Mouse (Mus musculus) bone marrow macrophage, adult 2 months (primary cell): Measurements from ENCODE around the gene Tsc22d3. TPM values are rescaled to one million over a fixed set of nuclear protein-coding genes. Genes with fewer than 3 reads are reported as not detected.

ENCODE experiments used
- H3K27ac ChIP-seq: 2 replicates; pipeline ENCODE4 v1.5.1; 2012; ENCODE audit warnings: low read depth, low read length; ENCODE audit not compliant: insufficient read depth
- H3K4me1 ChIP-seq: 2 replicates; pipeline ENCODE4 v1.6.1; 2012; ENCODE audit warnings: low read length; ENCODE audit not compliant: control insufficient read depth, insufficient read depth
- H3K4me3 ChIP-seq: 2 replicates; pipeline ENCODE4 v1.5.1; 2012; ENCODE audit warnings: mild to moderate bottlenecking, low read length, moderate library complexity; ENCODE audit not compliant: insufficient read depth
- CTCF ChIP-seq: IDR thresholded peaks from 2 replicates; pipeline ENCODE4 v1.5.1; 2012; ENCODE audit warnings: low read depth, mild to moderate bottlenecking, low read length, moderate library complexity
- POLR2A ChIP-seq: IDR thresholded peaks from 2 replicates; pipeline ENCODE4 v1.6.1; 2012; ENCODE audit warnings: mild to moderate bottlenecking, low read depth, low read length, borderline replicate concordance
- polyA plus RNA-seq: library from polyadenylated mRNA; stranded (reverse); fragments of >200 nt; gene quantifications from 2 replicates; pipeline ENCODE4 v1.2.4, GENCODE M21; 2012; ENCODE audit not compliant: missing spikeins, insufficient read depth, insufficient read length

Gene Tsc22d3
- polyA plus RNA-seq, 1 experiment = 118 TPM

- TF ChIP-seq POLR2A (no peak), CTCF (no peak)
- peaks cover 32% of the 10 kb centered on the region for H3K4me1 ChIP-seq
- no peak overlapping the region for H3K4me3 ChIP-seq
- H3K27ac ChIP-seq = no peak overlapping the region
Observed at GRCm38 (mm10) chrX:140531356-140531755, 69.1 kb downstream of the Tsc22d3 start.

- Histone ChIP-seq H3K4me1 (peaks cover 32% of the 10 kb centered on the region), H3K4me3 (no peak overlapping the region), H3K27ac (no peak overlapping the region)
- no peak for TF ChIP-seq POLR2A
- TF ChIP-seq CTCF = no peak
Observed at GRCm38 (mm10) chrX:140530632-140531031, 69.8 kb downstream of the Tsc22d3 start.

DNA sequence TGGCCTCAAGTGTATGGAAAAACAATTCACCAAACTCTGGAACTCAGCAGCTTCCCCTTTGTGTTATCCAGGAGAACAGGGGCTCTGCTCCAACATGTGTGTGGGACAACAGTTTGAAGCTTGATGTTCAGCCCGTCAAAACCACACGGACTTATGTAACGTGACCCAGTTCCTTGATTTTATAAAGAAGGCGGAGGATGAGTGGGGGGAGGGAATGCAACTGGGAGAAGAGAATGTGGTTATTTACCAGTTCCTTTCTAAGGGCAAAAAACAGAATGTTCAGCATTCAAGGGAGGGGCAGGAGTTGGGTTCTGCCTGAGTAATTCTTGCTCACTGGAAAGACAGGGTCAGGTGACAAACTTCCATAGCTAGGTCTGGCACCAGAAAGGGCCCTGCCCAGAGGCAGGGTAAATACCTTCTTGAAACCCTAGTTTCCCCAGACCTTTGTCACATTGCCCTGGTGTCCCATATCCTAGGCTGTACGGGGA is 71.3 kb downstream of the Tsc22d3 start:
- Histone ChIP-seq H3K4me1 (peaks cover 24% of the 10 kb centered on the region), H3K4me3 (no peak overlapping the region), H3K27ac (peak overlapping the region; percentile 96)
- TF ChIP-seq POLR2A = no peak
- TF ChIP-seq CTCF = no peak

DNA sequence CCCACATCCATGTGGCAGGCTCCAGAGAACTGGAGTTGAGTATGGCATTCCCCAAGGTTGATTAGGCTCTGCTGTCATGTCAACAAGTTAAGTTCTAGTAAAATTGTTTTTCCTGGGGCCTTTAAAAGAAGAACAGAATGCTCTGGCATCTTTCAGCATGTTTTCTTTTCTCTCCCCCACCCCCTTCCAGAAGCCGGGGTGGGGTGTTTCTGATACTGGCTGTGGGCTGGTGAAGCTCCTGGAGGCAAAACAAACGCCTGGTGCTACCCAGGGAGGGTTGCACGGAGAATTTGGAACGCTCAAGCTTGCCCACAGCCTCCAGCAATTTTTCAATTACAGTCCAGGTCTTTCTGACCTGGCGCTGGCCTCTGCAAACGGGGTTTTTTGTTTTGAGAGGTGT is 73.2 kb downstream of the Tsc22d3 start:
- Histone ChIP-seq H3K4me1 (peaks cover 26% of the 10 kb centered on the region), H3K27ac (no peak overlapping the region), H3K4me3 (no peak overlapping the region)
- no peak for TF ChIP-seq POLR2A
- no peak for TF ChIP-seq CTCF

DNA sequence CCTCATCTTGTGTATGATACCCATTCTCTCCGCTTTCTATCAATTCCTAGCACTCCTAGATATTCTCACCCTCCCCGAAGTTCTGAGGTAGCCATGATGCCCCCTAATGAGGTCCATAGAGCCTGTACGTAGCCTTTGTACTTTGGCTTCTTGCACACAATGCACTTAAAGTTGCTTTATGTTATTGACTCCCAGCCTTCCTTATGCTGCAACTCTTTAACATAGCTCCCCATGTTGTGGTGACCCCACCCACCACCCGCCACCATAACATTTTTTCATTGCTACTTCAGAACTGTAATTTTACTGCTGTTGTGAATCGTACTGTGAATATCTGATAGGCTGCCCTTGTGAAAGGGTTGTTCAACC is 74.2 kb downstream of the Tsc22d3 start:
- H3K27ac ChIP-seq = no peak overlapping the region
- TF ChIP-seq CTCF (no peak), POLR2A (no peak)
- H3K4me1 ChIP-seq = peaks cover 33% of the 10 kb centered on the region
- no peak overlapping the region for H3K4me3 ChIP-seq

DNA sequence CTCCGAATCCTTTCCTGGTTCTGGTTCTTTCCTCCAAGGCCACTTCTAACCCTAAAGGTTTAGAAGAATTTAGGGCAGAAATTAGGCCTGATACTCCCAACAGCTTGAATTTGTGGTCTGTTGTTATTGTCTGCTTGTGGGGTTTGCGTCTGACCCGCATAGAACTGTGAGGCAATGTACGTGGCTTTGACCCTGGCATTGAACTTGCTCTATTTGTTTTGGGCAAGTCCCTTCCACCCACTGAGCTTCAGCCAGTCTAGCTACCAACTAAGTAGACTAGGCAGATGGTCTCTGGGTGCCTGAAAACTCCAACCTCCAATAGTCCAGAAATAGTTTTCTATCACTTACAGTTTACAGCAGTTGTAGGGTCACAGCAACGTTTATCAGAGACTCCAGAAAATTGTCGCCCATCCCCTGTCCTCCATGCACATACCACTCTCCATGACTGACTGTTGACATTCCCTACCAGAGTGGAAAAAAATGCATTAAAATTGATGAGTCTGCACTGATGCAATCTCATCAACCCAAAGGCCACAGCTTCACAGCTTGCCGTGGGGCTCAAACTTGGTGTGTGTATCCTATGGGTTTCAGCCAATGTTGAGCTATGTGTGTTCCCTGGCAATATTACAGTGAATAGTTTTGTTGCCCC is 74.7 kb downstream of the Tsc22d3 start:
- Histone ChIP-seq H3K27ac (no peak overlapping the region), H3K4me3 (no peak overlapping the region), H3K4me1 (peaks cover 36% of the 10 kb centered on the region)
- TF ChIP-seq CTCF (no peak), POLR2A (no peak)

DNA sequence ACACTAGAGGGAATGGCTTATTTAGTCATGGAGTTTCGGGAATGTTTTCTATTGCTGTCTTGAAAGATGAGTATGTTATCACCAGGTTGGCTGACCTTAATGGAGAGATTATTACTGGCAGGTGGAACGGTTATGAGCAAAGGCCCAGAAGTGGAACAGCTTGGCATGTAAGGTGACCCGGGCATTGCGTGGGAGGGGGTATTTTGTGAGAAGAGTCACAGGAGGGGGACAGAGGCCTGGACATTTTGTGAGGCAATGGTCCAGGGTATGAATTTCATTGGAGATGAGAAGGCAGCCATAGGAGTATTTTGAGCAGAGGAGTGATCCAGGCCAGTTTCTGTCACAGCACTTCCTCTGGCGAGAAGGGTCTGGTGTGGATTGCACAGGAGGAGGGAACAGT is 76.2 kb downstream of the Tsc22d3 start:
- no peak overlapping the region for H3K4me3 ChIP-seq
- H3K27ac ChIP-seq = no peak overlapping the region
- H3K4me1 ChIP-seq = peaks cover 36% of the 10 kb centered on the region
- TF ChIP-seq CTCF (no peak), POLR2A (no peak)

GRCm38 (mm10) chrX:140522071-140522765 is 78.2 kb downstream of the Tsc22d3 start:
- Histone ChIP-seq H3K4me3 (no peak overlapping the region), H3K27ac (peak overlapping the region; percentile 56), H3K4me1 (peaks cover 35% of the 10 kb centered on the region)
- no peak for TF ChIP-seq CTCF
- no peak for TF ChIP-seq POLR2A

- peak overlapping the region; percentile 1; the same call in 1 of the 2 replicates for H3K4me3 ChIP-seq
- peak overlapping the region; percentile 88 for H3K27ac ChIP-seq
- H3K4me1 ChIP-seq = peaks cover 38% of the 10 kb centered on the region
- no peak for TF ChIP-seq CTCF
- TF ChIP-seq POLR2A = no peak
Observed at GRCm38 (mm10) chrX:140520146-140521102, 80.0 kb downstream of the Tsc22d3 start.

DNA sequence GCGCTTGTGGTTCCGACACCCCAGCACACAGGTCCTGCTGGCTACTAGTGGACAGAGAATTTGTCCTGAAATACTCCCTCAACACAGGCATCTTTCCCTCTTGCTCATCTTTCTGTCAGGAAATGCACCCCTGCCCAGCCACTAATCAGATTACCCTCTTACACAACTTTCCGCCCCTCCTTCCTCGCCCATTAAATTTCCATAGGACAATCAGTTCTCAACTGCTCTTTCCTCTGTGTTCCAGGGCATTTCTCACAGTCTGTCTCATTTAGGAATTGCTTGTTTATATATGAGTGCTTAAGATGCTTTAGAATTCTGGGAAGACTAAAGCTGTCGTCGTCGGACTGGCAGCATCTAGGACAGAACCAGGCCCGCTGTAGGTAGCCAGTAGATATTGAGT is 82.1 kb downstream of the Tsc22d3 start:
- Histone ChIP-seq H3K4me1 (peaks cover 54% of the 10 kb centered on the region), H3K27ac (no peak overlapping the region), H3K4me3 (no peak overlapping the region)
- TF ChIP-seq CTCF (no peak), POLR2A (no peak)
